Mouse (Mus musculus): ENCODE measurements around the gene Erp27. TPM values are rescaled to one million over a fixed set of nuclear protein-coding genes. Genes with fewer than 3 reads are reported as not detected.

Erp27 gene
- total RNA-seq, 2 experiments from 2014 or later = not detected

GRCm38 (mm10) chr6:136881678-136882077 is 40.3 kb downstream of the Erp27 start:
- intact Hi-C loops (cut with DNase I) = no loop called here

GRCm38 (mm10) chr6:136875670-136876069 is 46.3 kb downstream of the Erp27 start, which contains the start of gene Mgp:
Gene Mgp, minus strand, starts transcription at chr6:136875823.
- DNase-seq = peak; percentile 36 to 41
- intact Hi-C loops (cut with DNase I) = loop anchor here (10.0 kb wide), 1 partner anchor 289 kb away; no protein-coding TSS in a partner anchor

More at GRCm38 (mm10) chr6:136881678-136882077, 40.3 kb downstream of the Erp27 start:
- DNase-seq = no peak

- intact Hi-C loops (cut with DNase I) = loop anchor here (10.0 kb wide), 1 partner anchor 290 kb away; no protein-coding TSS in a partner anchor
- DNase-seq = no peak
These were observed 47.4 kb downstream of the Erp27 start for GRCm38 (mm10) chr6:136874599-136874998.

GRCm38 (mm10) chr6:136868921-136869320 is 53.1 kb downstream of the Erp27 start:
- intact Hi-C loops (cut with DNase I) = no loop called here
- no peak for DNase-seq

GRCm38 (mm10) chr6:136866150-136866549 is 55.8 kb downstream of the Erp27 start:
- intact Hi-C loops (cut with DNase I) = no loop called here
- no peak for DNase-seq

- intact Hi-C loops (cut with DNase I) = no loop called here
These were observed 56.6 kb downstream of the Erp27 start for GRCm38 (mm10) chr6:136865360-136865759.

GRCm38 (mm10) chr6:136861020-136861419 is 61.0 kb downstream of the Erp27 start:
- no peak for DNase-seq
- intact Hi-C loops (cut with DNase I) = loop anchor here (2.0 to 5.0 kb wide), 3 partner anchors 60 to 121 kb away; no protein-coding TSS in a partner anchor

More at GRCm38 (mm10) chr6:136865360-136865759, 56.6 kb downstream of the Erp27 start:
- DNase-seq = no peak

- intact Hi-C loops (cut with DNase I) = no loop called here
- no peak for DNase-seq
These were observed 63.6 kb downstream of the Erp27 start for GRCm38 (mm10) chr6:136858420-136858819.

GRCm38 (mm10) chr6:136857873-136858260 is 64.1 kb downstream of the Erp27 start:
- intact Hi-C loops (cut with DNase I) = no loop called here
- DNase-seq = no peak

Other genes starting within 250 kb of the Erp27 start
- not detected for gene Gucy2c, start 140.4 kb downstream of the Erp27 start, total RNA-seq (2021)
- 1 to 10 TPM; 4.8 to 4.9 TPM for gene Hist4h4, start 117.8 kb downstream of the Erp27 start, total RNA-seq (2021)
- gene H2afj, start 113.9 kb downstream of the Erp27 start, total RNA-seq (2021) = 10 to 100 TPM; 11.3 to 12.8 TPM
- under 1 TPM; 0.07 to 0.20 TPM for gene BC049715, start 94.6 kb downstream of the Erp27 start, total RNA-seq (2021)
- 10 to 100 TPM; 43.3 to 45.5 TPM for gene Wbp11, start 93.9 kb downstream of the Erp27 start, total RNA-seq (2021)
- gene Smco3, start 86.7 kb downstream of the Erp27 start, total RNA-seq (2021) = under 1 TPM; 0.15 to 0.69 TPM
- gene Art4, start 64.4 kb downstream of the Erp27 start, total RNA-seq (2021) = under 1 TPM in 1 of 2 experiments, not detected in 1; 0.13 TPM
- gene Mgp, start 46.4 kb downstream of the Erp27 start, total RNA-seq (2021) = 10 to 100 TPM; 72.6 to 84.1 TPM
- gene Pde6h, start 1.7 kb upstream of the Erp27 start, total RNA-seq (2021) = not detected
- 1 to 10 TPM; 7.1 to 7.7 TPM for gene Arhgdib, start 19.7 kb upstream of the Erp27 start, total RNA-seq (2021)
- gene Rerg, start 248.3 kb upstream of the Erp27 start, total RNA-seq (2021) = 1 to 10 TPM; 1.1 to 1.6 TPM

Data from gastrocnemius, postnatal 36 days (tissue).